Mouse (Mus musculus): ENCODE measurements around the gene Galnt10. TPM values are rescaled to one million over a fixed set of nuclear protein-coding genes. Genes with fewer than 3 reads are reported as not detected.
A peak's percentile ranks its signal among the peaks of the same experiment; 100 is the strongest.

Gene Galnt10
- polyA plus RNA-seq, 1 experiment from 2014 or later, result 13.9 TPM

DNA sequence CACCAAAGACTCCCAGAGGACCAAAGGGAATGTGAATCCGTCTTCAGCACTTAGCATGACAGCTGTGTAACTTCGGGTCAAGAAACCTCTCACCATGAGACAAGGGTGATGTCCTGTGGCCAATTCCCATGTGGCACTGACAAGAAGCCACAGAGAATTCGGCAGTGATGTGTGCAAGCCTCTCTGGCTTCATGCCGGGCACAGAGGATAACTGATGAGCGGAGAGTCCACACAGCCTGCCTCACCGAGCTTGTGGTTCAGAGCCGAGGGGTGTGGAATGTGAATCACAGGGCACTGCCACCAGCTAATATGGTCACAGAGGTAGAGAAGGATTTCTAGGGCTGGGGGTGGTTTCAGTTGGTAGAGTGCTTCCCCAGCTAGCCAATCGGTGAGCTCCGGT is 113.4 kb downstream of the Galnt10 start:
- ATAC-seq (ENCODE audit: insufficient number of reproducible peaks, low FRiP score, low TSS enrichment, low read depth) (no peak), DNase-seq (ENCODE audit: low spot score) (no peak)
- WGBS, result 77% methylated on average over 9 of the region's 9 CpGs

DNA sequence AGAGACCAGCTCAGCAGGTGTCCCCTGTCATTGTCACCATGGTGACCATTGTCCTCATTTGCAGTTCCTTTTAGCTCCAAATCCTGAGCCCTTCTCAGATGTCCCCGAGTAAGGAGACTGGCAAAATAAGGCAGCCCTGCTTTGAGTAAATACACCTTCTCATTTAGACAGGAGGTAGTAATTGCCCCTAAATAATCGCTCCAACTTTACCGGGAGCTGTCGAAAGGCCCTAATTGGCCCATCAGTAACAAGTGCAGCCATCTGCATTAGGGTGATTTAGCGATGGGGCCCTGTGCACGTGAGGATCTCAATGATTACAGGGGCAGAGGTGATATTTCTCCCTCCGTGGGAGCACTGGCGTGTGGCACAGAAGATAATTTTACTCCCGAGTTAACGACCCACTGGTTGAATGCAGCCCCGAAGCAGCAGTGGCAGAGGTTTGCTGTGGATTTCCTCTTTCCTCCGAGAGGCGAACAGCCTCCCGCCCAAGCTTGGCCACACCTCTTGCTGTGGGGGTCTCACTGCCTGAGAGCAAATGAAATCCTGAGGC is 115.3 kb downstream of the Galnt10 start:
- no peaks in the 10 kb centered on the region; the same call in 1 of the 2 replicates for H3K9me3 ChIP-seq (ENCODE audit: control insufficient read depth, low read length)
- 0 out of 2 replicates have a peak overlapping the region, but pooled peaks have one; percentile 16 for H3K4me2 ChIP-seq (ENCODE audit: low read depth, severe bottlenecking)
- H3K4me1 ChIP-seq (ENCODE audit: control insufficient read depth, insufficient read depth, low read length), result peaks cover 6% of the 10 kb centered on the region
- ATAC-seq (ENCODE audit: insufficient number of reproducible peaks, low FRiP score, low TSS enrichment, low read depth) (no peak), DNase-seq (ENCODE audit: low spot score) (peak; percentile 62)
- no peak overlapping the region for H3K4me3 ChIP-seq (ENCODE audit: low read depth, low read length)
- H3K36me3 ChIP-seq (ENCODE audit: control insufficient read depth, insufficient read depth, low read length), result no peaks in the 10 kb centered on the region
- H3K27ac ChIP-seq (replicated peaks; ENCODE audit: low read depth, low read length), result no peak overlapping the region
- H3K27me3 ChIP-seq (ENCODE audit: control insufficient read depth, insufficient read depth, low read length), result no peaks in the 10 kb centered on the region
- 3% methylated on average over 14 of the region's 14 CpGs for WGBS
- H3K9ac ChIP-seq (ENCODE audit: low read length), result no peak overlapping the region

More for the DNA sequence above, 113.4 kb downstream of the Galnt10 start:
- H3K9me3 ChIP-seq (ENCODE audit: control insufficient read depth, low read length), result no peaks in the 10 kb centered on the region; the same call in 1 of the 2 replicates
- H3K4me1 ChIP-seq (ENCODE audit: control insufficient read depth, insufficient read depth, low read length), result peaks cover 9% of the 10 kb centered on the region
- no peak overlapping the region for H3K27ac ChIP-seq (replicated peaks; ENCODE audit: low read depth, low read length)
- no peaks in the 10 kb centered on the region for H3K36me3 ChIP-seq (ENCODE audit: control insufficient read depth, insufficient read depth, low read length)
- no peak overlapping the region for H3K4me3 ChIP-seq (ENCODE audit: low read depth, low read length)
- H3K4me2 ChIP-seq (ENCODE audit: low read depth, severe bottlenecking), result no peak overlapping the region
- no peaks in the 10 kb centered on the region for H3K27me3 ChIP-seq (ENCODE audit: control insufficient read depth, insufficient read depth, low read length)
- no peak overlapping the region for H3K9ac ChIP-seq (ENCODE audit: low read length)

DNA sequence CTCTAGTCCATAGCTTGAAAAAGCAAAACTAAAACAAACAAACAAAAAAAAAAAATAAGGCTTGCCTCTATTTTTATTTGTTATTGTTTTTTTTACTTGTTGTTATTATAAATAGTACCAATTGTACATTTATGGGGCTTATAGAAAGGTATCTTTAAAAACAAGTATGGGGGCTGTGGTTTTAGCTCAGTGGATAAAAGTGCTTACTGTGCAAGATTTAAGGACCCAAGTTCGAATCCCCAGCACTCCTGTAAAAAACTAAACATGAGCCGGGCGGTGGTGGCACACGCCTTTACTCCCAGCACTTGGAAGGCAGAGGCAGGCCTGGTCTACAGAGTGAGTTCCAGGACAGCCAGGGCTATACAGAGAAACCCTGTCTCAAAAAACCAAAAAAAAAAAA is 116.1 kb downstream of the Galnt10 start:
- H3K4me3 ChIP-seq (ENCODE audit: low read depth, low read length), result no peak overlapping the region
- H3K4me1 ChIP-seq (ENCODE audit: control insufficient read depth, insufficient read depth, low read length), result peaks cover 6% of the 10 kb centered on the region
- no peak overlapping the region for H3K9ac ChIP-seq (ENCODE audit: low read length)
- no peak overlapping the region for H3K4me2 ChIP-seq (ENCODE audit: low read depth, severe bottlenecking)
- H3K36me3 ChIP-seq (ENCODE audit: control insufficient read depth, insufficient read depth, low read length), result no peaks in the 10 kb centered on the region
- no peaks in the 10 kb centered on the region for H3K27me3 ChIP-seq (ENCODE audit: control insufficient read depth, insufficient read depth, low read length)
- WGBS, result 94% methylated on average over 4 of the region's 4 CpGs
- no peaks in the 10 kb centered on the region; the same call in 1 of the 2 replicates for H3K9me3 ChIP-seq (ENCODE audit: control insufficient read depth, low read length)
- DNase-seq (ENCODE audit: low spot score) (no peak), ATAC-seq (ENCODE audit: insufficient number of reproducible peaks, low FRiP score, low TSS enrichment, low read depth) (no peak)
- H3K27ac ChIP-seq (replicated peaks; ENCODE audit: low read depth, low read length), result no peak overlapping the region

DNA sequence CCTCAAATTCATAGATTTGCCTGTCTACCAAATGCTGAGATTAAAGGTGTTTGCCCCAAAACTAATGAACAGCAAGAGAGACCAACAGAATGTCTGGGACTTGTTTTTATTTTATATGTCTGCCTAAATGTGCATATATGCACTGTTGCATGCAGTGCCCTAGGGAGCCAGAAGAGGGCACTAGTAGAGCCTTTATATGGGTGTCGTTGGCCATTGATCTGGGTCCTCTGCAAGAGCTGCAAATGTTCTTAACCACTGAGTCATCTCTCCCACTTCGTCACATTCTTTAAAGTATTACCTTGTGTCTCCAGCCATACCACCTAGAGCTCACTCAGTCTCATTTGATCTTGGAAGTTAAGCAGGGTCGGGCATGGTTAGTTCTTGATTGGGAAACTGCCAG is 118.9 kb downstream of the Galnt10 start:
- WGBS, result 85% methylated on average over 3 of the region's 3 CpGs
- peaks cover 8% of the 10 kb centered on the region for H3K4me1 ChIP-seq (ENCODE audit: control insufficient read depth, insufficient read depth, low read length)

DNA sequence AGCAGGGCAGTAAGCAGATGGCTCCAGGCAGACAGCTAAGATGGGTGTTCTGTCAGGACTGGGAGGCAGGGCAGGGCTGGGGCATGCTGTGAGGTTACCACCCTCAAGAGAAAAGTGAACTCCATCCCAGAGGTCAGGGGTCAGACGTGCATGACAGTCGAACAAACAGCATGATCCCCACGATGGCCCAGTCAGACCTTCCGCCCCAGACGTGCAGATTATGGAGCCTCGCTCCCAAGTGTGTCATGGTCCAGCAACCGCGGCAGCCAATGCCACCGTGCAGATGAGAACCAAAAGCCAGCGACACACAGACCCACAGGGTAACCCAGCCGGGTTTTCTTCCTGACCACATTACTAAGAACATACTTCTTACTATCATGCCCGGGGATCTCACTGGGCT is 121.4 kb downstream of the Galnt10 start:
- Histone ChIP-seq H3K9me3 (ENCODE audit: control insufficient read depth, low read length) (no peaks in the 10 kb centered on the region; the same call in 1 of the 2 replicates), H3K27me3 (ENCODE audit: control insufficient read depth, insufficient read depth, low read length) (no peaks in the 10 kb centered on the region), H3K4me1 (ENCODE audit: control insufficient read depth, insufficient read depth, low read length) (peaks cover 3% of the 10 kb centered on the region; the same call in 1 of the 2 replicates), H3K27ac (replicated peaks; ENCODE audit: low read depth, low read length) (no peak overlapping the region), H3K36me3 (ENCODE audit: control insufficient read depth, insufficient read depth, low read length) (no peaks in the 10 kb centered on the region), H3K9ac (ENCODE audit: low read length) (no peak overlapping the region), H3K4me2 (ENCODE audit: low read depth, severe bottlenecking) (no peak overlapping the region), H3K4me3 (ENCODE audit: low read depth, low read length) (no peak overlapping the region)
- WGBS, result 45% methylated on average over 12 of the region's 12 CpGs
- ATAC-seq (ENCODE audit: insufficient number of reproducible peaks, low FRiP score, low TSS enrichment, low read depth) (0 out of 2 replicates have a peak, but pooled peaks have one; percentile 42), DNase-seq (ENCODE audit: low spot score) (no peak)

More for the DNA sequence above, 118.9 kb downstream of the Galnt10 start:
- Histone ChIP-seq H3K27me3 (ENCODE audit: control insufficient read depth, insufficient read depth, low read length) (no peaks in the 10 kb centered on the region), H3K4me2 (ENCODE audit: low read depth, severe bottlenecking) (no peak overlapping the region), H3K9ac (ENCODE audit: low read length) (no peak overlapping the region), H3K36me3 (ENCODE audit: control insufficient read depth, insufficient read depth, low read length) (no peaks in the 10 kb centered on the region), H3K4me3 (ENCODE audit: low read depth, low read length) (no peak overlapping the region), H3K27ac (replicated peaks; ENCODE audit: low read depth, low read length) (no peak overlapping the region), H3K9me3 (ENCODE audit: control insufficient read depth, low read length) (no peaks in the 10 kb centered on the region; the same call in 1 of the 2 replicates)
- ATAC-seq (ENCODE audit: insufficient number of reproducible peaks, low FRiP score, low TSS enrichment, low read depth), result no peak
- no peak for DNase-seq (ENCODE audit: low spot score)

DNA sequence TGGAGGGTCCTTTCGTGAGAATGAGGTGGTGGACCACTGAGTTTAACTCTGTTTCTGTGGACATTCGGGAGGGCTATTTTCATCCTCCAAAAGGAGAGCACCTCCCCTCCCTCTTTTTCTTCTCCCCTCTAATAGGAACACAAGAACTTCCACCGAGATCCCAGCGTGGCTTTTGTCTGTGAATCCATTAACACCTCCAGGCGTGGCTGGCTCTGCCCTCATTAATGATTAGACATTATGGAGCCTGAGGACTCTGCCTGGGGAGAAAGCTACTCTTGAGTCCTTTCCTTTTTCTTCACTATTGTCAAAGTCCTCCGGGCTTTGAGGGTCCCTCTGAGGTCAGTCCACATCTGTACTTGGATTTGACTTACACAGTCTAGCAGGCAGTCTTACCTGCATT is 121.9 kb downstream of the Galnt10 start:
- DNase-seq (ENCODE audit: low spot score) (no peak), ATAC-seq (ENCODE audit: insufficient number of reproducible peaks, low FRiP score, low TSS enrichment, low read depth) (no peak)
- no peaks in the 10 kb centered on the region for H3K27me3 ChIP-seq (ENCODE audit: control insufficient read depth, insufficient read depth, low read length)
- H3K4me1 ChIP-seq (ENCODE audit: control insufficient read depth, insufficient read depth, low read length), result peaks cover 3% of the 10 kb centered on the region; the same call in 1 of the 2 replicates
- H3K36me3 ChIP-seq (ENCODE audit: control insufficient read depth, insufficient read depth, low read length), result no peaks in the 10 kb centered on the region
- no peak overlapping the region for H3K4me2 ChIP-seq (ENCODE audit: low read depth, severe bottlenecking)
- no peak overlapping the region for H3K4me3 ChIP-seq (ENCODE audit: low read depth, low read length)
- H3K9ac ChIP-seq (ENCODE audit: low read length), result no peak overlapping the region
- no peaks in the 10 kb centered on the region; the same call in 1 of the 2 replicates for H3K9me3 ChIP-seq (ENCODE audit: control insufficient read depth, low read length)
- no peak overlapping the region for H3K27ac ChIP-seq (replicated peaks; ENCODE audit: low read depth, low read length)
- 38% methylated on average over 6 of the region's 6 CpGs for WGBS

DNA sequence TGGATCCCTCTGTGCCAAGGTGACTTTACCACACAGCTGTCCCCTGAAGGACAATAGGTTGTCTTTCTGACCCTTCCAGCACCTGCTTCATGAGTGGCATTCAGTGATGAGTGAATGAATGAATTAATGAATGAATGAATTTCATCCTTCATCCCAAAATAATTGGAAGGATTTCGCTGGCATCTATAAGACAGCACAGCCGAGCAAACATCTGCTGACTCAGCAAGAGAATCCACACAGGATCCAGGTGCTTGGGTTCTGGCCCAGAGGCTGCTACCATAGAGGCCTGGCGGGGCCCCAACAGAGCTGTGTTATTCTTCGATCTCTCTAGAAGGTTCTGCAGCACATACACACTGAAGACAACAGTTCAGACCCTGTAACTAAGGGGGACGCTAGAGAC is 125.5 kb downstream of the Galnt10 start:
- Histone ChIP-seq H3K9me3 (ENCODE audit: control insufficient read depth, low read length) (no peaks in the 10 kb centered on the region), H3K27me3 (ENCODE audit: control insufficient read depth, insufficient read depth, low read length) (no peaks in the 10 kb centered on the region), H3K9ac (ENCODE audit: low read length) (no peak overlapping the region), H3K36me3 (ENCODE audit: control insufficient read depth, insufficient read depth, low read length) (no peaks in the 10 kb centered on the region), H3K4me1 (ENCODE audit: control insufficient read depth, insufficient read depth, low read length) (peaks cover 14% of the 10 kb centered on the region), H3K4me2 (ENCODE audit: low read depth, severe bottlenecking) (no peak overlapping the region), H3K4me3 (ENCODE audit: low read depth, low read length) (no peak overlapping the region), H3K27ac (replicated peaks; ENCODE audit: low read depth, low read length) (no peak overlapping the region)
- no peak for ATAC-seq (ENCODE audit: insufficient number of reproducible peaks, low FRiP score, low TSS enrichment, low read depth)
- no peak for DNase-seq (ENCODE audit: low spot score)
- 90% methylated on average over 5 of the region's 5 CpGs for WGBS

DNA sequence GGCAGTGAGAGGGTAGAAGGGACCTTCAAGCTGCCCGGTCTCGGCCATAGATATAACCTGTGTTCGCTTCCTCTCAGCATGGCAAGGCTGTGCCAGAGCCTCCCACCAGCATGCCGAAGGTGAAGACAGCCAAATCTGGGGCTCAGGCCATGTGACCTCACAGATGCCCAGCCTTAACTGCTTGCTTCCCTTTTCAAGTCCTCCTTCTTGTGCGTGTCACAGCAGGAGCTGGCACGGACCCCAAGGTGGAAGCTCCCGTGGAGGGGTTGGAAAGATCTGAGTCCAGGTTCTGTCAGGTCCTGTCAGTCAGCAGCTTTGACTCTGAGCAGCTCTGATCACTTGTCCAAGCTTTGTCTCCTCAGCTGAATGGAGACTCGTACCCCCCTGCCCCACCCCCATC is 126.4 kb downstream of the Galnt10 start:
- no peaks in the 10 kb centered on the region for H3K36me3 ChIP-seq (ENCODE audit: control insufficient read depth, insufficient read depth, low read length)
- H3K9ac ChIP-seq (ENCODE audit: low read length), result no peak overlapping the region
- H3K9me3 ChIP-seq (ENCODE audit: control insufficient read depth, low read length), result no peaks in the 10 kb centered on the region
- H3K27me3 ChIP-seq (ENCODE audit: control insufficient read depth, insufficient read depth, low read length), result no peaks in the 10 kb centered on the region
- ATAC-seq (ENCODE audit: insufficient number of reproducible peaks, low FRiP score, low TSS enrichment, low read depth), result no peak
- no peak overlapping the region for H3K4me2 ChIP-seq (ENCODE audit: low read depth, severe bottlenecking)
- 90% methylated on average over 8 of the region's 8 CpGs for WGBS
- no peak for DNase-seq (ENCODE audit: low spot score)
- no peak overlapping the region for H3K4me3 ChIP-seq (ENCODE audit: low read depth, low read length)
- H3K27ac ChIP-seq (replicated peaks; ENCODE audit: low read depth, low read length), result no peak overlapping the region
- H3K4me1 ChIP-seq (ENCODE audit: control insufficient read depth, insufficient read depth, low read length), result peaks cover 12% of the 10 kb centered on the region

DNA sequence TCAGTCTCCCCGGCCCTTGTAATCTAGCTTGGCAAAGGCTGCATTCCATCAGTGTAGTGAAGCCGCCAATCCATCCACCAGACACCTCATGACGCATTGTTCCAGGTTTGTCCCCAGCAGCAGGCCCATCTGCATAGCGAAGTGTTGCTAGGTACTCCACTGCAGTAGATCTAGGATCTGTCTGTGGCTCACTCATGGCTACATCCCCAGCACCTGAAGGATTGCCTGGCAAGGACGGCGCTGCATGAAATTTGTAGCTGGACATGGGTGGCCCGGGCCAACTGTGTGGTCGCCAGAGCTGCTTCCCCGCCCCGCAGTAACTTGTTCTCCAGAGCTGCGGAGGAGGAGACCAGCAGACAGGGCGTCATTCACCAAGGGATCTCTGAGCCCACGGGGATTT is 128.2 kb downstream of the Galnt10 start:
- H3K27ac ChIP-seq (replicated peaks; ENCODE audit: low read depth, low read length), result no peak overlapping the region
- no peaks in the 10 kb centered on the region for H3K9me3 ChIP-seq (ENCODE audit: control insufficient read depth, low read length)
- no peak overlapping the region for H3K9ac ChIP-seq (ENCODE audit: low read length)
- peaks cover 12% of the 10 kb centered on the region for H3K4me1 ChIP-seq (ENCODE audit: control insufficient read depth, insufficient read depth, low read length)
- H3K36me3 ChIP-seq (ENCODE audit: control insufficient read depth, insufficient read depth, low read length), result no peaks in the 10 kb centered on the region
- WGBS, result 11% methylated on average over 13 of the region's 13 CpGs
- H3K4me2 ChIP-seq (ENCODE audit: low read depth, severe bottlenecking), result no peak overlapping the region
- no peaks in the 10 kb centered on the region for H3K27me3 ChIP-seq (ENCODE audit: control insufficient read depth, insufficient read depth, low read length)
- DNase-seq (ENCODE audit: low spot score) (peak; percentile 40), ATAC-seq (ENCODE audit: insufficient number of reproducible peaks, low FRiP score, low TSS enrichment, low read depth) (no peak)
- no peak overlapping the region for H3K4me3 ChIP-seq (ENCODE audit: low read depth, low read length)
